Mouse (Mus musculus): Measurements from ENCODE around the gene Fbxo30. TPM values are rescaled to one million over a fixed set of nuclear protein-coding genes. Genes with fewer than 3 reads are reported as not detected.

The Fbxo30 gene
- polyA plus RNA-seq (2014; fragmentation: Illumina TruSeq; extraction: RNeasy Lipid Tissue Mini Kit (QIAGEN cat#74804); ENCODE audit: low replicate concordance), result 30.5 TPM

DNA sequence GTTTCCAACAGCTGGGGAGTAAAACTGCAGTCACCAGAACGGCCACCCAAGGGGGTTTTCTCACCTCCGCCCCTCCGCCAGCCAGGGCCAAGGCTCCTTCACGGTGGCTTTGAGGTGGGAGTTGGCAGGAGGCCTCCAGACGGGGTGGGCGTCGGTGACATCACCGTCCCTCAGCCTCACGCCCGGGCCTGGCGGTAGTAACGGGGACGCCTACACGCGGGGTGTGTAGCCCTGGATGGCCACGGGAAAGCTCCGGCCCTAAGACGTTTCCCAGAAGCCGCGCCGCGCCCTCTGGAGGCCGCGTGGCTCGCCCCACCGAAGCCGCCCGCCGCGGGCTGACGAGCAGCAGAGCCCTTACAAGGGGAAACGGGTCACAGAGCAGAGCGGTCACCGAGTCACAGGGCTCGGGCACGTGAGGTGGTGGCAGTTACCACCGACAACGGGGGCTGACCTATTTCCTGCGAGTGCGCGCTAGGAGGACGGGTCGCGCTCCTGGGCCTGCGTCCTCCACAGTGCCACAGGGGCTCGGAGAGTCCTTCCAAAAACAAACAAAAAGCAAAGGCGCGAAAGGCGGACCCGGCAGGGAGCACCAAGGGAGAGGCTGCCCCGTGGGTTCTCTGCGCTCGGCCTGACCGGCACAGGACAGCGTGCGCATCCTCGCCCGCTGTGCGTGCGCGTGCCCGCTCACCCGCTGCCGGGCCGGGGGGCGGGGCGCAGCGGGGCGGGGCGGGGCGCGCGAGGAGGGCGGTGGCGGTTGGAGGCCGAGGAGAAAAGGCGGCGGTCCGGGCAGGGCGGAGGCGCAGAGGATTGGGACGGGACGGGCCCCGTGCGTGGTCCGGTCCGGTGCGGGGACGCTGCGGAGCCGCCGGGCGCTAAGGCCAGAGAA is at the start of gene Fbxo30:
Gene Fbxo30, plus strand, starts transcription at position 753 of the 886 bp plus-strand sequence.

DNA sequence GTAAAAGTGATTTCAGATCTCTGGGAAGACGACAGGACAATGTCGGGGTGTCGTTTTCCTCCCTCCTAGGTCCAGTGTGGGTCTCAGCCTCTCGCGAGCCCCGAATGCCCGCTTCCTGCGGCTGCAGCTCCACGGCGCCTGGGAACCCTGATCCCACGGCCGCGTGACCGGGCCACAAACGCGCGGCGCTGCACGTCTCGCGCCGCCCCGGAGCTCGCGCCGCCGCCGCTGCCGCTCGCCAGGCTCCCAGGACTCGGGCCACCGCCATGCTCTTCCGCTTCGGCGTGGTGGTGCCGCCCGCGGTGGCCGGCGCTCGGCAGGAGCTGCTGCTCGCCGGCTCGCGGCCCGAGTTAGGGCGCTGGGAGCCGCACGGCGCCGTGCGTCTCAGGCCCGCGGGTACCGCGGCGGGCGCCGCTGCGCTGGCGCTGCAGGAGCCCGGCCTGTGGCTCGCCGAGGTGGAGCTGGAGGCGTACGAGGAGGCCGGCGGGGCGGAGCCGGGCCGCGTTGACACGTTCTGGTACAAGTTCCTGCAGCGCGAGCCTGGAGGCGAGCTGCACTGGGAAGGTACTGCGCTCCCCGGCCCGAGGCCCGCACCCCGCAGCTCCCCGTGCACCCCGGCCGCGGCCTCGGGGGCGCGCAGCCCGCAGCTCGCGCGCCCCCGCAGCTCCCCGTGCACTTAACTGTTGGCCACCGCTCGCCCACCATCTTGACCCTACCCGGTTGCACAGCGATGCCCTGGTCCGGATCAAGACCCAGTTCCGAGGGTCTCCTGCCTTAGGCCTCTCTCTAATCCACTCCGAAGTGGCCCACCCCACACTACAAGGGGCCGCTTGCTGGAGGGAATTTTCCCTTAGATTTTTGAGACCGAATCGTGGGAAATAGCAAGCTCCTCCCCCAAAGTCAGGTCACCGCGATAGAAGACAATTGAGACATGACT is 62.3 kb downstream of the Fbxo30 start, which contains the start of gene Epm2a:
Gene Epm2a, plus strand, starts transcription at position 200 of the 937 bp plus-strand sequence.

Other genes starting within 250 kb of the Fbxo30 start
- gene Grm1, start 199.0 kb upstream of the Fbxo30 start, polyA plus RNA-seq (2014; fragmentation: Illumina TruSeq; extraction: RNeasy Lipid Tissue Mini Kit (QIAGEN cat#74804); ENCODE audit: low replicate concordance), result not detected
- 13.8 TPM for gene Shprh, start 131.9 kb upstream of the Fbxo30 start, polyA plus RNA-seq (2014; fragmentation: Illumina TruSeq; extraction: RNeasy Lipid Tissue Mini Kit (QIAGEN cat#74804); ENCODE audit: low replicate concordance)
- 2.1 TPM for gene Epm2a, start 62.1 kb downstream of the Fbxo30 start, polyA plus RNA-seq (2014; fragmentation: Illumina TruSeq; extraction: RNeasy Lipid Tissue Mini Kit (QIAGEN cat#74804); ENCODE audit: low replicate concordance)

All from small intestine, adult 10 weeks (tissue).